Mouse (Mus musculus) mammary gland, adult 2 months (tissue): ENCODE results near the gene Ssr3. TPM values are rescaled to one million over a fixed set of nuclear protein-coding genes. Genes with fewer than 3 reads are reported as not detected.

Source experiments
- polyA plus RNA-seq: library from polyadenylated mRNA; depleted of rRNA; stranded (reverse); fragments of >200 nt; gene quantifications from 2 replicates; pipeline ENCODE4 v1.2.3, GENCODE M21; 2012; ENCODE audit warnings: low replicate concordance; rRNA removed

Ssr3 gene
- 42.8 and 97.5 TPM in 2 replicates for polyA plus RNA-seq

GRCm38 (mm10) chr3:65392421-65392817 lies at the start of gene Ssr3:
Gene Ssr3, minus strand, starts transcription at chr3:65392623.

Other genes starting within 250 kb of the Ssr3 start
- gene Tiparp, start 135.8 kb upstream of the Ssr3 start, polyA plus RNA-seq: 5.0 and 7.7 TPM in 2 replicates